Mouse (Mus musculus) spleen, adult 2 months (tissue): ENCODE data around the gene Creg2.

Experiments used
- CTCF ChIP-seq: fragments of 200-500 bp; IDR thresholded peaks from 2 replicates; pipeline ENCODE4 v1.5.1; 2011; ENCODE audit warnings: mild to moderate bottlenecking, inconsistent platforms; ENCODE audit not compliant: insufficient read depth, insufficient read length, insufficient replicate concordance; ENCODE audit errors: extremely low read depth
- POLR2A ChIP-seq: fragments of 200-500 bp; IDR thresholded peaks from 2 replicates; pipeline ENCODE4 v1.6.1; 2011; ENCODE audit warnings: low read depth, low read length, inconsistent platforms

GRCm38 (mm10) chr1:39691974-39692373, 40.7 kb upstream of the Creg2 start:
- TF ChIP-seq CTCF, result no peak
- TF ChIP-seq POLR2A, result no peak
